27 mouse cellular contexts compared by ENCODE assay signal in genomic region chr8:128465553-128465952, GRCm38 (mm10).
A peak's percentile ranks its signal among the peaks of the same experiment; 100 is the strongest.
DNase-seq lines count a peak whose midpoint lies in the region; ATAC-seq and TF ChIP-seq lines count a peak whose summit lies in the region.
"Had no signal": no experiment of that assay in that cellular context is flagged by ENCODE, and none has a peak within 500 bp of the region (broad histone marks: within the 10 kb centered on the region; RNA-seq: fewer than 3 reads in every experiment).

No protein-coding gene starts in this region.

- 84% methylated on average over 2 of the region's 2 CpGs for WGBS in heart, embryonic 15.5 days
- WGBS in stomach, embryonic 15.5 days, result 61% methylated on average over 2 of the region's 2 CpGs
- WGBS in stomach, postnatal 0 days, result 32% methylated on average over 2 of the region's 2 CpGs

- no peak for TF ChIP-seq EP300 in stomach, postnatal 0 days (optimal IDR thresholded peaks at IDR 0.05)

- no peak overlapping the region for H3K9ac ChIP-seq in heart, embryonic 15.5 days
- H3K9ac ChIP-seq in stomach, embryonic 15.5 days, result no peak overlapping the region
- no peak overlapping the region for H3K9ac ChIP-seq in stomach, postnatal 0 days (ENCODE audit: low read length)
- H3K9ac ChIP-seq: embryonic facial prominence, embryonic 12.5 days; forebrain, embryonic 13.5 days; limb, embryonic 15.5 days; neural tube, embryonic 12.5 days had no signal

- H3K27ac ChIP-seq in heart, embryonic 15.5 days, result peak overlapping the region; percentile 41; the same call in 1 of the 2 replicates
- H3K27ac ChIP-seq in stomach, embryonic 15.5 days, result no peak overlapping the region; the same call in 1 of the 2 replicates
- no peak overlapping the region for H3K27ac ChIP-seq in stomach, postnatal 0 days (replicated peaks)
- H3K27ac ChIP-seq: embryonic facial prominence, embryonic 12.5 days; forebrain, embryonic 13.5 days; hindbrain, embryonic 10.5 days; limb, embryonic 15.5 days; neural tube, embryonic 12.5 days had no signal

- no peak for DNase-seq in heart, adult 9 months (ENCODE audit: low spot score in 2 of 2)
- DNase-seq in stomach, postnatal 0 days (ENCODE audit: low spot score), result no peak
- DNase-seq in thymus, adult 18-20 months, result no peak
- DNase-seq: adrenal gland, postnatal 14 days; cerebellum, adult 2 months; cerebellum, postnatal 25 days; kidney, postnatal 36 days; layer of hippocampus, adult 9-11 months; left cerebral cortex, postnatal 4 days; lung, adult 18-20 months; lung, postnatal 10 days; right cerebral cortex, postnatal 25 days; spleen, adult 18-20 months; thymus, adult 2 months had no signal

- H3K4me1 ChIP-seq in heart, embryonic 15.5 days (replicated peaks), result peaks cover 27% of the 10 kb centered on the region
- H3K4me1 ChIP-seq in stomach, embryonic 15.5 days, result peaks cover 5% of the 10 kb centered on the region; the same call in 1 of the 2 replicates
- peaks cover 4% of the 10 kb centered on the region for H3K4me1 ChIP-seq in stomach, postnatal 0 days (replicated peaks; ENCODE audit: control insufficient read depth, insufficient read depth)
- H3K4me1 ChIP-seq: embryonic facial prominence, embryonic 12.5 days; forebrain, embryonic 13.5 days; hindbrain, embryonic 10.5 days; limb, embryonic 15.5 days; neural tube, embryonic 12.5 days had no signal

- H3K4me2 ChIP-seq in heart, embryonic 15.5 days, result no peak overlapping the region
- H3K4me2 ChIP-seq in stomach, embryonic 15.5 days, result no peak overlapping the region
- no peak overlapping the region for H3K4me2 ChIP-seq in stomach, postnatal 0 days (replicated peaks; ENCODE audit: low read depth)
- H3K4me2 ChIP-seq: embryonic facial prominence, embryonic 12.5 days; forebrain, embryonic 13.5 days; limb, embryonic 15.5 days; midbrain, embryonic 11.5 days; neural tube, embryonic 12.5 days had no signal

- no peak for TF ChIP-seq CTCF in stomach, postnatal 0 days (IDR thresholded peaks at IDR 0.05; ENCODE audit: low read depth)

- no peaks in the 10 kb centered on the region for H3K27me3 ChIP-seq in heart, embryonic 15.5 days
- H3K27me3 ChIP-seq in stomach, embryonic 15.5 days (replicated peaks), result no peaks in the 10 kb centered on the region
- H3K27me3 ChIP-seq in stomach, postnatal 0 days (ENCODE audit: control insufficient read depth, insufficient read depth, low read length), result no peaks in the 10 kb centered on the region
- H3K27me3 ChIP-seq: embryonic facial prominence, embryonic 12.5 days; forebrain, embryonic 13.5 days; limb, embryonic 15.5 days; neural tube, embryonic 12.5 days had no signal

- no peak overlapping the region for H3K4me3 ChIP-seq in heart, embryonic 15.5 days
- no peak overlapping the region for H3K4me3 ChIP-seq in stomach, embryonic 15.5 days (replicated peaks)
- no peak overlapping the region for H3K4me3 ChIP-seq in stomach, postnatal 0 days (ENCODE audit: low read depth, low read length)
- H3K4me3 ChIP-seq: embryonic facial prominence, embryonic 12.5 days; erythroblast, embryonic 14.5 days; forebrain, embryonic 13.5 days; hindbrain, embryonic 10.5 days; limb, embryonic 15.5 days; neural tube, embryonic 12.5 days had no signal

- no peak for ATAC-seq in heart, embryonic 15.5 days (replicated peaks; ENCODE audit: insufficient number of reproducible peaks, insufficient read depth, low FRiP score, low read depth)
- 0 out of 2 replicates have a peak, but pooled peaks have one; percentile 27 for ATAC-seq in stomach, embryonic 15.5 days (ENCODE audit: insufficient read depth, low FRiP score, low read depth)
- ATAC-seq in stomach, postnatal 0 days (ENCODE audit: low FRiP score, low TSS enrichment), result no peak
- ATAC-seq in granulocyte monocyte progenitor cell, adult 5-6 weeks (replicated peaks; ENCODE audit: poor library complexity, severe bottlenecking), result peak; percentile 40; the same call in 1 of the 2 replicates
- no peak for ATAC-seq in monocyte, adult 5-6 weeks (replicated peaks; ENCODE audit: insufficient number of reproducible peaks, low FRiP score, low TSS enrichment, poor library complexity, severe bottlenecking)
- ATAC-seq: forebrain, embryonic 13.5 days; hindbrain, embryonic 16.5 days; intestine, embryonic 16.5 days had no signal

- H3K36me3 ChIP-seq in heart, embryonic 15.5 days, result peaks cover 74% of the 10 kb centered on the region
- peaks cover 15% of the 10 kb centered on the region; the same call in 1 of the 2 replicates for H3K36me3 ChIP-seq in stomach, embryonic 15.5 days
- H3K36me3 ChIP-seq in stomach, postnatal 0 days (ENCODE audit: control insufficient read depth, insufficient read depth, low read length), result no peaks in the 10 kb centered on the region

- no peaks in the 10 kb centered on the region for H3K9me3 ChIP-seq in heart, embryonic 15.5 days (replicated peaks)
- no peaks in the 10 kb centered on the region for H3K9me3 ChIP-seq in stomach, embryonic 15.5 days
- H3K9me3 ChIP-seq in stomach, postnatal 0 days (ENCODE audit: control insufficient read depth, low read length), result no peaks in the 10 kb centered on the region
- H3K9me3 ChIP-seq: embryonic facial prominence, embryonic 12.5 days; forebrain, embryonic 13.5 days; hindbrain, embryonic 10.5 days; limb, embryonic 15.5 days; neural tube, embryonic 12.5 days had no signal

Comparison
In these comparisons a context has a peak if more than half of its experiments do, and no peak if none do; other contexts are left out.
1. ATAC-seq: peak in stomach, embryonic 15.5 days (single experiment) and granulocyte monocyte progenitor cell, adult 5-6 weeks (single experiment); none in heart, embryonic 15.5 days (single experiment), stomach, postnatal 0 days (single experiment) and monocyte, adult 5-6 weeks (single experiment).